Mouse (Mus musculus): ENCODE results near the gene Cs.

Cs gene

GRCm38 (mm10) chr10:128335582-128335981 lies 2.0 kb upstream of the Cs start:
- DNase-seq (ENCODE audit: low spot score), result peak; percentile 88

GRCm38 (mm10) chr10:128336195-128336594 lies 1.3 kb upstream of the Cs start:
- DNase-seq (ENCODE audit: low spot score), result no peak

GRCm38 (mm10) chr10:128336597-128336996 lies 937 bp upstream of the Cs start:
- DNase-seq (ENCODE audit: low spot score), result no peak

- no peak for DNase-seq (ENCODE audit: low spot score)
Measured at GRCm38 (mm10) chr10:128338415-128338814, 881 bp downstream of the Cs start.

- DNase-seq (ENCODE audit: low spot score), result no peak
Measured at GRCm38 (mm10) chr10:128338948-128339347, 1.4 kb downstream of the Cs start.

- DNase-seq (ENCODE audit: low spot score), result peak; percentile 19
Measured at GRCm38 (mm10) chr10:128340257-128340656, 2.7 kb downstream of the Cs start.

- DNase-seq (ENCODE audit: low spot score), result no peak
Measured at GRCm38 (mm10) chr10:128343436-128343835, 5.9 kb downstream of the Cs start.

- peak; percentile 42 for DNase-seq (ENCODE audit: low spot score)
Measured at GRCm38 (mm10) chr10:128344568-128345275, 7.2 kb downstream of the Cs start.

- no peak for DNase-seq (ENCODE audit: low spot score)
Measured at GRCm38 (mm10) chr10:128347541-128347940, 10.0 kb downstream of the Cs start.

- peak; percentile 79 for DNase-seq (ENCODE audit: low spot score)
Measured at GRCm38 (mm10) chr10:128358796-128359195, 21.3 kb downstream of the Cs start.

GRCm38 (mm10) chr10:128359226-128359625 lies 21.7 kb downstream of the Cs start:
- no peak for DNase-seq (ENCODE audit: low spot score)

GRCm38 (mm10) chr10:128361836-128362235 lies 24.3 kb downstream of the Cs start:
- DNase-seq (ENCODE audit: low spot score), result no peak

- peak; percentile 84 for DNase-seq (ENCODE audit: low spot score)
Measured at GRCm38 (mm10) chr10:128362568-128362967, 25.0 kb downstream of the Cs start.

GRCm38 (mm10) chr10:128367899-128368401 lies 30.4 kb downstream of the Cs start:
- no peak for DNase-seq (ENCODE audit: low spot score)

- DNase-seq (ENCODE audit: low spot score), result peak; percentile 92
Measured at GRCm38 (mm10) chr10:128368402-128369217, 31.1 kb downstream of the Cs start, which contains the start of gene Coq10a. TSS of gene Coq10a (minus strand) at chr10:128368997.

- DNase-seq (ENCODE audit: low spot score), result no peak
Measured at GRCm38 (mm10) chr10:128369218-128369543, 31.6 kb downstream of the Cs start.

GRCm38 (mm10) chr10:128369599-128369998 lies 32.1 kb downstream of the Cs start:
- DNase-seq (ENCODE audit: low spot score), result no peak

- DNase-seq (ENCODE audit: low spot score), result no peak
Measured at GRCm38 (mm10) chr10:128370021-128370420, 32.5 kb downstream of the Cs start.

GRCm38 (mm10) chr10:128370601-128371000 lies 33.1 kb downstream of the Cs start:
- DNase-seq (ENCODE audit: low spot score), result no peak

GRCm38 (mm10) chr10:128372142-128372541 lies 34.6 kb downstream of the Cs start:
- no peak for DNase-seq (ENCODE audit: low spot score)

- DNase-seq (ENCODE audit: low spot score), result no peak
Measured at GRCm38 (mm10) chr10:128372989-128373748, 35.6 kb downstream of the Cs start.

- no peak for DNase-seq (ENCODE audit: low spot score)
Measured at GRCm38 (mm10) chr10:128374393-128374792, 36.9 kb downstream of the Cs start.

- no peak for DNase-seq (ENCODE audit: low spot score)
Measured at GRCm38 (mm10) chr10:128376099-128376454, 38.5 kb downstream of the Cs start.
